12 mouse cellular contexts compared by ENCODE assay signal in the genomic region with DNA sequence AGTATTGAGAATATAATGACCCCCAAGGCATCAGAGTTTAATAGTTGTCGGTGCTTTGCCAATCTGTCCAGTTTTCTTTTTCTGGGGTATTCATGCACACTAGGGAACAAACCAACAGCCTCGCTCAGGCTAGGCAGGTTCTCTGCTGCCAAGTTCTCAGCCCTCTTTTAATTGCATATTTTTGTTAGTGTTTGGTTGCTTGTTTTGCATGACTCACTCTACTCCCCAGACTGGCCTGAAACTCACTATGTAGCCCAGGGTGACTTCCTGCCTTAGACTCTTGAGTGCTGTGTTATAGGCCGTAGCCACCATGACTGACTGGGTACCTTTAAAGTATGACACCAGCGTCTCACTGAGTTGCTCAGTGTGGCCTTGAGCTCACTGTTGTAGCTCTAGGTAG. TPM values are rescaled to one million over a fixed set of nuclear protein-coding genes. Genes with fewer than 3 reads are reported as not detected.
A peak's percentile ranks its signal among the peaks of the same experiment; 100 is the strongest.
DNase-seq lines count a peak whose midpoint lies in the region; ATAC-seq lines count a peak whose summit lies in the region.
"Had no signal": no experiment of that assay in that cellular context is flagged by ENCODE, and none has a peak within 500 bp of the region (broad histone marks: within the 10 kb centered on the region; RNA-seq: fewer than 3 reads in every experiment).

No protein-coding gene starts in this region.

- DNase-seq in heart, adult 8-10 months (ENCODE audit: low spot score), result no peak
- DNase-seq in urinary bladder, postnatal 14 days (ENCODE audit: low spot score), result peak; percentile 20
- DNase-seq in urinary bladder, postnatal 25 days (ENCODE audit: low spot score), result no peak
- no peak for DNase-seq in testis, postnatal 14 days (ENCODE audit: low spot score)
- DNase-seq in lung, postnatal 10 days, result no peak
- DNase-seq: gastrocnemius, postnatal 14 days; right cerebral cortex, postnatal 25 days had no signal

- H3K4me1 ChIP-seq in heart, embryonic 13.5 days, result peaks cover 48% of the 10 kb centered on the region
- H3K4me1 ChIP-seq in kidney, embryonic 14.5 days (ENCODE audit: control insufficient read depth, insufficient read depth, low read length), result peaks cover 13% of the 10 kb centered on the region; the same call in 1 of the 2 replicates
- 0 out of 2 replicates have a peak, but pooled peaks cover 3% of the 10 kb centered on the region for H3K4me1 ChIP-seq in stomach, embryonic 14.5 days (ENCODE audit: control insufficient read depth, insufficient read depth, low read length)

- ATAC-seq in heart, embryonic 13.5 days (ENCODE audit: extremely low read depth, insufficient number of reproducible peaks, low FRiP score, low TSS enrichment), result no peak
- ATAC-seq in kidney, embryonic 14.5 days (ENCODE audit: low FRiP score, low TSS enrichment), result 0 out of 2 replicates have a peak, but pooled peaks have one; percentile 35
- peak; percentile 23; the same call in 1 of the 2 replicates for ATAC-seq in stomach, embryonic 14.5 days (ENCODE audit: insufficient number of reproducible peaks, insufficient read depth, low FRiP score, low read depth)
- ATAC-seq: intestine, embryonic 16.5 days had no signal

- H3K9ac ChIP-seq in heart, embryonic 13.5 days, result no peak overlapping the region
- no peak overlapping the region for H3K9ac ChIP-seq in kidney, embryonic 14.5 days (ENCODE audit: low read depth, low read length)
- no peak overlapping the region for H3K9ac ChIP-seq in stomach, embryonic 14.5 days (replicated peaks; ENCODE audit: low read depth, low read length)
- H3K9ac ChIP-seq: midbrain, embryonic 12.5 days had no signal

- H3K4me2 ChIP-seq in heart, embryonic 13.5 days, result no peak overlapping the region
- no peak overlapping the region for H3K4me2 ChIP-seq in kidney, embryonic 14.5 days (replicated peaks; ENCODE audit: low read depth, low read length)
- H3K4me2 ChIP-seq in stomach, embryonic 14.5 days (replicated peaks; ENCODE audit: low read depth, low read length), result no peak overlapping the region
- H3K4me2 ChIP-seq: midbrain, embryonic 12.5 days had no signal

- no peaks in the 10 kb centered on the region for H3K9me3 ChIP-seq in heart, embryonic 13.5 days
- H3K9me3 ChIP-seq in kidney, embryonic 14.5 days (ENCODE audit: control insufficient read depth, low read length), result no peaks in the 10 kb centered on the region
- H3K9me3 ChIP-seq in stomach, embryonic 14.5 days (ENCODE audit: control insufficient read depth, low read depth, low read length), result no peaks in the 10 kb centered on the region
- H3K9me3 ChIP-seq: midbrain, embryonic 12.5 days had no signal

- no peaks in the 10 kb centered on the region for H3K27me3 ChIP-seq in heart, embryonic 13.5 days (replicated peaks)
- no peaks in the 10 kb centered on the region for H3K27me3 ChIP-seq in kidney, embryonic 14.5 days (ENCODE audit: control insufficient read depth, insufficient read depth, low read length)
- no peaks in the 10 kb centered on the region for H3K27me3 ChIP-seq in stomach, embryonic 14.5 days (ENCODE audit: control insufficient read depth, insufficient read depth, low read length)
- H3K27me3 ChIP-seq: midbrain, embryonic 12.5 days had no signal

- 0 out of 2 replicates have a peak overlapping the region, but pooled peaks have one; percentile 5 for H3K27ac ChIP-seq in heart, embryonic 13.5 days (replicated peaks)
- H3K27ac ChIP-seq in kidney, embryonic 14.5 days (ENCODE audit: low read depth, low read length), result peak overlapping the region; percentile 26; the same call in 1 of the 2 replicates
- H3K27ac ChIP-seq in stomach, embryonic 14.5 days (ENCODE audit: low read length), result no peak overlapping the region
- H3K27ac ChIP-seq: midbrain, embryonic 12.5 days had no signal

- H3K36me3 ChIP-seq in heart, embryonic 13.5 days, result peaks cover 24% of the 10 kb centered on the region
- peaks cover 12% of the 10 kb centered on the region; the same call in 1 of the 2 replicates for H3K36me3 ChIP-seq in kidney, embryonic 14.5 days (ENCODE audit: control insufficient read depth, insufficient read depth, low read length)
- H3K36me3 ChIP-seq in stomach, embryonic 14.5 days (ENCODE audit: control insufficient read depth, insufficient read depth, low read length), result peaks cover 4% of the 10 kb centered on the region; the same call in 1 of the 2 replicates

- H3K4me3 ChIP-seq in heart, embryonic 13.5 days, result no peak overlapping the region
- no peak overlapping the region for H3K4me3 ChIP-seq in kidney, embryonic 14.5 days (ENCODE audit: low read length)
- H3K4me3 ChIP-seq in stomach, embryonic 14.5 days (ENCODE audit: low read depth, low read length), result no peak overlapping the region
- H3K4me3 ChIP-seq: midbrain, embryonic 12.5 days had no signal

- 87% methylated on average over 4 of the region's 4 CpGs for WGBS in heart, embryonic 13.5 days
- 55% methylated on average over 4 of the region's 4 CpGs for WGBS in kidney, embryonic 14.5 days
- 82% methylated on average over 4 of the region's 4 CpGs for WGBS in stomach, embryonic 14.5 days

RNA-seq across cellular contexts. Expression of a gene that starts 19.0 kb away (rescaled TPM):
- polyA plus RNA-seq in heart, embryonic 13.5 days (2015; fragmentation: Nextera tagmentation; extraction: Ambion mirVana), result 41.6 and 44.3 TPM in 2 replicates
- total RNA-seq in heart, adult 8-10 months (2022), result 10 to 100 TPM; 27.8 to 37.4 (median 29.4) TPM
- 88.9 and 102 TPM in 2 replicates for polyA plus RNA-seq in kidney, embryonic 14.5 days (2014; fragmentation: Nextera tagmentation; extraction: Ambion mirVana)
- 94.8 and 98.3 TPM in 2 replicates for polyA plus RNA-seq in stomach, embryonic 14.5 days (2014; fragmentation: Nextera tagmentation; extraction: Ambion mirVana)

RNA-seq across cellular contexts. Expression of a gene that starts 48.6 kb away (rescaled TPM):
- 0.04 and 0.08 TPM in 2 replicates for polyA plus RNA-seq in heart, embryonic 13.5 days (2015; fragmentation: Nextera tagmentation; extraction: Ambion mirVana)
- total RNA-seq in heart, adult 8-10 months (2022), result under 1 TPM in 1 of 4 experiments, not detected in 3; 0.17 TPM
- not detected in 2 replicates for polyA plus RNA-seq in kidney, embryonic 14.5 days (2014; fragmentation: Nextera tagmentation; extraction: Ambion mirVana)
- polyA plus RNA-seq in stomach, embryonic 14.5 days (2014; fragmentation: Nextera tagmentation; extraction: Ambion mirVana), result 0.06 and 0.24 TPM in 2 replicates
- total RNA-seq: gastrocnemius, postnatal 14 days had no signal
